In the genomic region with DNA sequence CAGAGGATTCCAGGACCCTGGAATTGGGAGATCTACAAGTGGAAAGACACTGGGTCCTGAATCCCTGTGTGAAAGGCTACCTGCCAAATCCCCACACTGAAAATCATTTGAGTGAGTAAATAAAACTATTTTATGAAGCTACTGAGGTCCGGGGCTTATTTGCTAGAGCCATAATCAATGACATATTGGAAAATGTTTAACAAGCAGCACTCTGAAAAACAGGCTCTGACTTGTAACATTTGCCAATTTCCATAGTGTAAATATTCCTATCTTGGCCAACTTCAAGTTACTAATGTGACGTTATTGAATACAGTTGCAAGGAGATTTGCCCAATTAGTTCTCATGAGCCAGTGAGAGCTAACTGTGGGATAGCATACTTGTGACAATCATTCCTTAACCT, we compare ENCODE assay signal across 22 mouse cellular contexts.
"Had no signal": no experiment of that assay in that cellular context is flagged by ENCODE, and none has a peak within 500 bp of the region (broad histone marks: within the 10 kb centered on the region; RNA-seq: fewer than 3 reads in every experiment).

No protein-coding gene starts in this region.

- DNase-seq: gastrocnemius, adult 2 months; gastrocnemius, postnatal 10 days; gastrocnemius, postnatal 25 days; heart, adult 2 months; heart, postnatal 14 days; heart, postnatal 4 days; kidney, adult 18-20 months; kidney, adult 8-10 months; kidney, postnatal 10 days; kidney, postnatal 25 days; kidney, postnatal 4 days had no signal

- H3K27me3 ChIP-seq: heart, embryonic 13.5 days; heart, embryonic 15.5 days; hindbrain, embryonic 12.5 days; intestine, embryonic 15.5 days; limb, embryonic 13.5 days; liver, embryonic 12.5 days had no signal

- H3K9ac ChIP-seq: heart, embryonic 13.5 days; heart, embryonic 15.5 days; hindbrain, embryonic 12.5 days; hindbrain, embryonic 14.5 days; intestine, embryonic 15.5 days; limb, embryonic 13.5 days; liver, embryonic 12.5 days; liver, embryonic 14.5 days had no signal

- H3K4me3 ChIP-seq: gastrocnemius, adult 2 months; heart, adult 2 months; heart, embryonic 13.5 days; heart, embryonic 15.5 days; hindbrain, embryonic 10.5 days; hindbrain, embryonic 12.5 days; intestine, embryonic 15.5 days; layer of hippocampus, adult 2 months; left cerebral cortex, adult 2 months; limb, embryonic 13.5 days; liver, embryonic 12.5 days had no signal

- H3K4me1 ChIP-seq: heart, embryonic 13.5 days; heart, embryonic 15.5 days; hindbrain, embryonic 10.5 days; hindbrain, embryonic 12.5 days; intestine, embryonic 15.5 days; liver, embryonic 12.5 days had no signal

- H3K36me3 ChIP-seq: heart, embryonic 13.5 days; heart, embryonic 15.5 days; hindbrain, embryonic 10.5 days; hindbrain, embryonic 12.5 days; intestine, embryonic 15.5 days; limb, embryonic 13.5 days; liver, embryonic 12.5 days had no signal

- H3K27ac ChIP-seq: gastrocnemius, adult 2 months; heart, adult 2 months; heart, embryonic 13.5 days; heart, embryonic 15.5 days; hindbrain, embryonic 10.5 days; hindbrain, embryonic 12.5 days; hindbrain, embryonic 14.5 days; intestine, embryonic 15.5 days; layer of hippocampus, adult 2 months; left cerebral cortex, adult 2 months; limb, embryonic 13.5 days; liver, embryonic 12.5 days; liver, embryonic 14.5 days had no signal
